Mouse (Mus musculus) brain, embryonic 14.5 days (tissue): ENCODE data around the gene 3110082I17Rik.

Experiments used
- CTCF ChIP-seq: fragments of 200-500 bp; IDR thresholded peaks from 2 replicates; pipeline ENCODE4 v1.5.1; 2012; ENCODE audit warnings: inconsistent platforms, mild to moderate bottlenecking, moderate library complexity, borderline replicate concordance; ENCODE audit not compliant: insufficient read depth, insufficient read length; ENCODE audit errors: extremely low read depth
- POLR2A ChIP-seq: fragments of 200-500 bp; IDR thresholded peaks from 2 replicates; pipeline ENCODE4 v1.6.1; 2012; ENCODE audit warnings: mild to moderate bottlenecking, inconsistent platforms, borderline replicate concordance; ENCODE audit not compliant: poor library complexity, insufficient read depth, insufficient read length, severe bottlenecking; ENCODE audit errors: extremely low read depth

- TF ChIP-seq CTCF, result no peak
- no peak for TF ChIP-seq POLR2A
These were observed 4.5 kb upstream of the 3110082I17Rik start for GRCm38 (mm10) chr5:139464874-139465273.
